Mouse (Mus musculus) embryonic fibroblast, embryonic 13.5 days (primary cell): ENCODE data around the gene Cd3e.

ENCODE experiments used
- CTCF ChIP-seq: IDR thresholded peaks from 2 replicates; pipeline ENCODE4 v1.5.1; 2011; ENCODE audit warnings: mild to moderate bottlenecking, control low read depth, low read length, moderate library complexity, borderline replicate concordance; ENCODE audit not compliant: insufficient read depth
- POLR2A ChIP-seq: IDR thresholded peaks from 2 replicates; pipeline ENCODE4 v1.6.1; 2011; ENCODE audit warnings: low read depth, mild to moderate bottlenecking, control low read depth, low read length, moderate library complexity

GRCm38 (mm10) chr9:45010461-45010860, 1.0 kb upstream of the Cd3e start:
- TF ChIP-seq POLR2A (no peak), CTCF (no peak)
